In genomic region chr8:87374044-87374443, GRCm38 (mm10) we compare ENCODE assay signal across 29 mouse cellular contexts.
DNase-seq lines count a peak whose midpoint lies in the region; ATAC-seq and TF ChIP-seq lines count a peak whose summit lies in the region.
"Had no signal": no experiment of that assay in that cellular context is flagged by ENCODE, and none has a peak within 500 bp of the region (broad histone marks: within the 10 kb centered on the region; RNA-seq: fewer than 3 reads in every experiment).

No protein-coding gene starts in this region.

- H3K27me3 ChIP-seq in hindbrain, embryonic 12.5 days, result no peaks in the 10 kb centered on the region
- no peaks in the 10 kb centered on the region for H3K27me3 ChIP-seq in hindbrain, embryonic 10.5 days (ENCODE audit: insufficient read depth, poor library complexity, severe bottlenecking)
- no peaks in the 10 kb centered on the region for H3K27me3 ChIP-seq in midbrain, postnatal 0 days (ENCODE audit: insufficient read depth, low read length)
- H3K27me3 ChIP-seq in midbrain, embryonic 13.5 days, result no peaks in the 10 kb centered on the region
- H3K27me3 ChIP-seq in limb, embryonic 11.5 days (ENCODE audit: control insufficient read depth, insufficient read depth, low read length), result no peaks in the 10 kb centered on the region
- H3K27me3 ChIP-seq: embryonic facial prominence, embryonic 12.5 days; hindbrain, embryonic 15.5 days; intestine, embryonic 15.5 days; liver, embryonic 13.5 days; neural tube, embryonic 12.5 days had no signal

- ATAC-seq in hindbrain, embryonic 12.5 days (ENCODE audit: low FRiP score), result no peak
- no peak for ATAC-seq in midbrain, postnatal 0 days (ENCODE audit: low FRiP score)
- no peak for ATAC-seq in midbrain, embryonic 13.5 days
- ATAC-seq in limb, embryonic 11.5 days (ENCODE audit: insufficient number of reproducible peaks, low FRiP score, low TSS enrichment, low read depth), result no peak
- ATAC-seq: forebrain, embryonic 14.5 days; intestine, embryonic 15.5 days; lung, postnatal 0 days; Patski had no signal

- H3K4me3 ChIP-seq in hindbrain, embryonic 12.5 days, result no peak overlapping the region
- H3K4me3 ChIP-seq in hindbrain, embryonic 10.5 days, result no peak overlapping the region
- no peak overlapping the region for H3K4me3 ChIP-seq in midbrain, postnatal 0 days (ENCODE audit: low read depth, low read length)
- H3K4me3 ChIP-seq in midbrain, embryonic 13.5 days (replicated peaks), result no peak overlapping the region
- H3K4me3 ChIP-seq in limb, embryonic 11.5 days (ENCODE audit: low read depth, low read length), result no peak overlapping the region
- H3K4me3 ChIP-seq: embryonic facial prominence, embryonic 12.5 days; hindbrain, embryonic 15.5 days; intestine, embryonic 15.5 days; limb, embryonic 15.5 days; liver, embryonic 13.5 days; neural tube, embryonic 12.5 days had no signal

- H3K4me1 ChIP-seq in hindbrain, embryonic 12.5 days, result peaks cover 9% of the 10 kb centered on the region; the same call in 1 of the 2 replicates
- peaks cover 7% of the 10 kb centered on the region; the same call in 1 of the 2 replicates for H3K4me1 ChIP-seq in hindbrain, embryonic 10.5 days (replicated peaks)
- H3K4me1 ChIP-seq in midbrain, postnatal 0 days (ENCODE audit: insufficient read depth, low read length), result no peaks in the 10 kb centered on the region
- peaks cover 12% of the 10 kb centered on the region for H3K4me1 ChIP-seq in midbrain, embryonic 13.5 days (replicated peaks)
- H3K4me1 ChIP-seq in limb, embryonic 11.5 days (ENCODE audit: control insufficient read depth, insufficient read depth, low read length), result peaks cover 31% of the 10 kb centered on the region
- H3K4me1 ChIP-seq: intestine, embryonic 15.5 days; liver, embryonic 13.5 days had no signal

- no peaks in the 10 kb centered on the region for H3K9me3 ChIP-seq in hindbrain, embryonic 12.5 days (replicated peaks)
- no peaks in the 10 kb centered on the region for H3K9me3 ChIP-seq in hindbrain, embryonic 10.5 days
- no peaks in the 10 kb centered on the region for H3K9me3 ChIP-seq in midbrain, postnatal 0 days (ENCODE audit: low read length)
- H3K9me3 ChIP-seq in midbrain, embryonic 13.5 days, result no peaks in the 10 kb centered on the region
- H3K9me3 ChIP-seq in limb, embryonic 11.5 days (ENCODE audit: control insufficient read depth, low read length), result no peaks in the 10 kb centered on the region
- H3K9me3 ChIP-seq: embryonic facial prominence, embryonic 12.5 days; hindbrain, embryonic 15.5 days; intestine, embryonic 15.5 days; limb, embryonic 15.5 days; liver, embryonic 13.5 days; neural tube, embryonic 12.5 days had no signal

- H3K4me2 ChIP-seq in hindbrain, embryonic 12.5 days (replicated peaks), result no peak overlapping the region
- no peak overlapping the region for H3K4me2 ChIP-seq in midbrain, postnatal 0 days (ENCODE audit: low read depth, low read length, poor library complexity, severe bottlenecking)
- no peak overlapping the region for H3K4me2 ChIP-seq in midbrain, embryonic 13.5 days (replicated peaks)
- H3K4me2 ChIP-seq in limb, embryonic 11.5 days (ENCODE audit: low read depth, severe bottlenecking), result peak overlapping the region; percentile 5; the same call in 1 of the 2 replicates
- H3K4me2 ChIP-seq: hindbrain, embryonic 15.5 days; intestine, embryonic 15.5 days; limb, embryonic 15.5 days; liver, embryonic 13.5 days; midbrain, embryonic 11.5 days; neural tube, embryonic 12.5 days had no signal

- 60% methylated on average over 6 of the region's 6 CpGs for WGBS in hindbrain, embryonic 12.5 days
- 65% methylated on average over 6 of the region's 6 CpGs for WGBS in hindbrain, embryonic 10.5 days
- 28% methylated on average over 6 of the region's 6 CpGs for WGBS in midbrain, postnatal 0 days
- 64% methylated on average over 6 of the region's 6 CpGs for WGBS in midbrain, embryonic 13.5 days
- WGBS in limb, embryonic 11.5 days, result 10% methylated on average over 6 of the region's 6 CpGs

- 0 out of 2 replicates have a peak overlapping the region, but pooled peaks have one; percentile 9 for H3K27ac ChIP-seq in hindbrain, embryonic 12.5 days
- no peak overlapping the region for H3K27ac ChIP-seq in hindbrain, embryonic 10.5 days
- no peak overlapping the region for H3K27ac ChIP-seq in midbrain, postnatal 0 days (ENCODE audit: low read depth, low read length)
- no peak overlapping the region for H3K27ac ChIP-seq in midbrain, embryonic 13.5 days
- H3K27ac ChIP-seq in limb, embryonic 11.5 days (replicated peaks; ENCODE audit: low read depth, low read length), result no peak overlapping the region
- H3K27ac ChIP-seq: embryonic facial prominence, embryonic 12.5 days; hindbrain, embryonic 15.5 days; intestine, embryonic 15.5 days; limb, embryonic 15.5 days; liver, embryonic 13.5 days; neural tube, embryonic 12.5 days had no signal

- no peaks in the 10 kb centered on the region for H3K36me3 ChIP-seq in hindbrain, embryonic 12.5 days
- H3K36me3 ChIP-seq in hindbrain, embryonic 10.5 days, result no peaks in the 10 kb centered on the region
- H3K36me3 ChIP-seq in midbrain, postnatal 0 days (ENCODE audit: insufficient read depth, low read length), result no peaks in the 10 kb centered on the region
- H3K36me3 ChIP-seq in midbrain, embryonic 13.5 days, result no peaks in the 10 kb centered on the region
- no peaks in the 10 kb centered on the region for H3K36me3 ChIP-seq in limb, embryonic 11.5 days (ENCODE audit: control insufficient read depth, insufficient read depth, low read length)
- H3K36me3 ChIP-seq: embryonic facial prominence, embryonic 12.5 days; G1E; hindbrain, embryonic 15.5 days; intestine, embryonic 15.5 days; limb, embryonic 15.5 days; liver, embryonic 13.5 days; neural tube, embryonic 12.5 days had no signal

- H3K9ac ChIP-seq in hindbrain, embryonic 12.5 days, result no peak overlapping the region
- H3K9ac ChIP-seq in midbrain, postnatal 0 days (replicated peaks; ENCODE audit: low read length, poor library complexity, severe bottlenecking), result no peak overlapping the region
- H3K9ac ChIP-seq in midbrain, embryonic 13.5 days (replicated peaks), result no peak overlapping the region
- no peak overlapping the region for H3K9ac ChIP-seq in limb, embryonic 11.5 days (ENCODE audit: low read length)
- H3K9ac ChIP-seq: embryonic facial prominence, embryonic 12.5 days; hindbrain, embryonic 15.5 days; intestine, embryonic 15.5 days; limb, embryonic 15.5 days; liver, embryonic 13.5 days; neural tube, embryonic 12.5 days had no signal

- DNase-seq in hindbrain, embryonic 10.5 days (ENCODE audit: low spot score), result no peak
- DNase-seq in midbrain, postnatal 0 days (ENCODE audit: low spot score), result peak; percentile 17
- DNase-seq in limb, embryonic 11.5 days (ENCODE audit: low spot score), result no peak
- DNase-seq in lung, postnatal 14 days, result no peak
- DNase-seq in Muller cell, postnatal 12 days (ENCODE audit: inconsistent ontology term), result no peak
- DNase-seq: adrenal gland, postnatal 14 days; cerebellum, adult 11-12 months; cerebellum, postnatal 10 days; gastrocnemius, postnatal 14 days; heart, postnatal 14 days; kidney, adult 2 months; kidney, postnatal 4 days; liver, embryonic 13.5 days; lung, adult 18-20 months; right cerebral cortex, postnatal 4 days; thymus, adult 2 months; thymus, postnatal 36 days had no signal

- peak; percentile 41 for TF ChIP-seq CTCF in midbrain, postnatal 0 days (IDR thresholded peaks at IDR 0.05)
